8 mouse cellular contexts compared by ENCODE assay signal in the genomic region with DNA sequence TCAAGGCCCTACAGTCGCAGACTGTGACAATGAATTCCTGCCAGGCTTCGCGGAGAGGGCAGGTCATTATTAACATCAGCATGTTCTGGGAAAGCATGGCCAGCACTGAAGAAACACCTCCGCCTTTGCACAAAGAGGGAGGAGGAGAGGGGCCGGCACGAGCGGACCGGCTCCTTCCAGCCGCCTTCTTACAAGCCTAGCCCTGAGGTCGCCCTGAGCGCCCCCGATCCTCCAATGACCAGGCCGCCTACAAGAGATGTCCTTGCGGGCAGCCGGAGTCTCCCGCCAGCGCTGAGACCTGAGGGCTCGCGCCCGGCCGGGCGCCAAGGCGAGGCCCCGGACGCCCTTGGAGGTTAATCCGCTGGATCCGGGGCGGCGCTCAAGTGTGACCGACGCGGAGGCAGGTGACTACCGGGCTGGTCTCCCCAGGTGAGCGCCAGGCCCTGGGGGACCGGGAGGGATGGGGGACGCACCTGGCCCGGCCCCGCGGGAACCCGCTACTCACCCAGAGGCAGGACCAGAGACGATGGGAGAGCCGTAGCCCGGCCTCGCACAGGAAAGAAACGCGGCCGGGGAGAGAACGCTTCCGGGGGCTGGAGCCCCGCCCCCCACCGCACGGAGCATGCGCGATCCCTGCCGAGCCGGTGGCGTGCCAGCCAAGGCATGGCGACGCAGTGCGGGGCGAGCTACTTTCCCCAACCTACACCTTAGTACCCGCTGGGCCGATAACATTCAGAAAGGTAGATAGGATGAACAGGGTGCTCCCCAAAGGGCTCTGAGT. TPM values are rescaled to one million over a fixed set of nuclear protein-coding genes. Genes with fewer than 3 reads are reported as not detected.
DNase-seq lines count a peak whose midpoint lies in the region; ATAC-seq and TF ChIP-seq lines count a peak whose summit lies in the region.

No protein-coding gene starts in this region.

- H3K9me3 ChIP-seq in embryonic facial prominence, embryonic 15.5 days (replicated peaks), result no peaks in the 10 kb centered on the region
- no peaks in the 10 kb centered on the region for H3K9me3 ChIP-seq in kidney, embryonic 15.5 days (replicated peaks)

- H3K4me3 ChIP-seq in bone marrow, adult 2 months (replicated peaks; ENCODE audit: control insufficient read depth, low read depth, low read length), result peak overlapping the region; percentile 98
- peak overlapping the region; percentile 93 for H3K4me3 ChIP-seq in embryonic facial prominence, embryonic 15.5 days (replicated peaks)
- H3K4me3 ChIP-seq in kidney, embryonic 15.5 days (replicated peaks), result peak overlapping the region; percentile 87

- peak overlapping the region; percentile 92 for H3K27ac ChIP-seq in bone marrow, adult 2 months (ENCODE audit: control insufficient read depth, insufficient read depth, low read depth, low read length, poor library complexity)
- H3K27ac ChIP-seq in embryonic facial prominence, embryonic 15.5 days (replicated peaks), result peak overlapping the region; percentile 82
- H3K27ac ChIP-seq in kidney, embryonic 15.5 days, result peak overlapping the region; percentile 94

- H3K9ac ChIP-seq in embryonic facial prominence, embryonic 15.5 days, result peak overlapping the region; percentile 85
- H3K9ac ChIP-seq in kidney, embryonic 15.5 days, result peak overlapping the region; percentile 86

- peak; percentile 96 for ATAC-seq in embryonic facial prominence, embryonic 15.5 days (ENCODE audit: insufficient number of reproducible peaks, low FRiP score, low TSS enrichment, low read depth)
- ATAC-seq in kidney, embryonic 15.5 days (replicated peaks; ENCODE audit: low FRiP score), result peak; percentile 97
- ATAC-seq in monocyte, adult 5-6 weeks (replicated peaks; ENCODE audit: insufficient number of reproducible peaks, low FRiP score, low TSS enrichment, poor library complexity, severe bottlenecking), result peak; percentile 46

- TF ChIP-seq CTCF in bone marrow, adult 2 months (IDR thresholded peaks at IDR 0.05; ENCODE audit: control insufficient read depth, insufficient read depth, low read length), result no peak

- WGBS in bone marrow, adult 2 months, result under 1% methylated on average over 63 of the region's 63 CpGs
- WGBS in embryonic facial prominence, embryonic 15.5 days, result under 1% methylated on average over 61 of the region's 63 CpGs
- WGBS in kidney, embryonic 15.5 days, result under 1% methylated on average over 63 of the region's 63 CpGs

- peaks cover 1% of the 10 kb centered on the region; the same call in 1 of the 2 replicates for H3K4me1 ChIP-seq in bone marrow, adult 2 months (ENCODE audit: control insufficient read depth, insufficient read depth, low read length)
- H3K4me1 ChIP-seq in embryonic facial prominence, embryonic 15.5 days, result peaks cover 13% of the 10 kb centered on the region
- H3K4me1 ChIP-seq in kidney, embryonic 15.5 days, result peaks cover 23% of the 10 kb centered on the region

- TF ChIP-seq POLR2A in bone marrow, adult 2 months (IDR thresholded peaks at IDR 0.05; ENCODE audit: borderline replicate concordance, control insufficient read depth, low read depth, low read length), result peak; percentile 65; the same call in 1 of the 2 replicates

- no peaks in the 10 kb centered on the region for H3K27me3 ChIP-seq in embryonic facial prominence, embryonic 15.5 days
- H3K27me3 ChIP-seq in kidney, embryonic 15.5 days, result no peaks in the 10 kb centered on the region

- no peaks in the 10 kb centered on the region for H3K36me3 ChIP-seq in embryonic facial prominence, embryonic 15.5 days
- peaks cover 8% of the 10 kb centered on the region; the same call in 1 of the 2 replicates for H3K36me3 ChIP-seq in kidney, embryonic 15.5 days

- peak overlapping the region; percentile 76 for H3K4me2 ChIP-seq in embryonic facial prominence, embryonic 15.5 days (replicated peaks)
- H3K4me2 ChIP-seq in kidney, embryonic 15.5 days, result peak overlapping the region; percentile 86

- DNase-seq in 416B (ENCODE audit: low read depth) (peak; percentile 82), liver (peak; percentile 91)
- peak; percentile 91 to 92 for DNase-seq in heart, adult 9 months (ENCODE audit: low spot score in 2 of 2)
- DNase-seq in spleen, postnatal 4 days (ENCODE audit: low spot score in 2 of 2), result peak; percentile 90 to 97

RNA-seq across cellular contexts. Expression of a gene that starts 27.6 kb away (rescaled TPM):
- 10.7 and 12.5 TPM in 2 replicates for polyA plus RNA-seq in bone marrow, adult 2 months (2011; ENCODE audit: insufficient read depth, insufficient read length, low replicate concordance, missing spikeins)
- 54.9 and 56.4 TPM in 2 replicates for polyA plus RNA-seq in embryonic facial prominence, embryonic 15.5 days (2015; fragmentation: Nextera tagmentation; extraction: Ambion mirVana)
- 82.5 and 85.7 TPM in 2 replicates for polyA plus RNA-seq in kidney, embryonic 15.5 days (2015; fragmentation: Nextera tagmentation; extraction: Ambion mirVana)
- total RNA-seq in monocyte, adult 5-6 weeks (2017), result 49.5 to 79.0 TPM (median 56.9 TPM) in 3 replicates

RNA-seq across cellular contexts. Expression of a gene that starts 45.3 kb away (rescaled TPM):
- polyA plus RNA-seq in bone marrow, adult 2 months (2011; ENCODE audit: insufficient read depth, insufficient read length, low replicate concordance, missing spikeins), result 14.0 and 24.9 TPM in 2 replicates
- 10.1 and 12.6 TPM in 2 replicates for polyA plus RNA-seq in embryonic facial prominence, embryonic 15.5 days (2015; fragmentation: Nextera tagmentation; extraction: Ambion mirVana)
- 8.3 and 8.7 TPM in 2 replicates for polyA plus RNA-seq in kidney, embryonic 15.5 days (2015; fragmentation: Nextera tagmentation; extraction: Ambion mirVana)
- 179 to 197 TPM (median 196 TPM) in 3 replicates for total RNA-seq in monocyte, adult 5-6 weeks (2017)

Comparison
In these comparisons a context has a peak if more than half of its experiments do, and no peak if none do; other contexts are left out.
1. Peak in every context shown above with its lines: DNase-seq, ATAC-seq, H3K4me3 ChIP-seq and H3K27ac ChIP-seq.
2. ATAC-seq: peak in every context shown above with its lines; median percentile 97 in kidney, embryonic 15.5 days; 96 in embryonic facial prominence, embryonic 15.5 days; 46 in monocyte, adult 5-6 weeks.